ENCODE assay signal across 16 mouse cellular contexts in genomic region chr6:128079576-128080224, GRCm38 (mm10).
DNase-seq lines count a peak whose midpoint lies in the region; ATAC-seq lines count a peak whose summit lies in the region.
"Had no signal": no experiment of that assay in that cellular context is flagged by ENCODE, and none has a peak within 500 bp of the region (broad histone marks: within the 10 kb centered on the region; RNA-seq: fewer than 3 reads in every experiment).

No protein-coding gene starts in this region.

- H3K27ac ChIP-seq in heart, embryonic 15.5 days = peak overlapping the region; percentile 65
- H3K27ac ChIP-seq: hindbrain, embryonic 13.5 days; liver, embryonic 14.5 days had no signal

- H3K4me2 ChIP-seq in heart, embryonic 15.5 days = 0 out of 2 replicates have a peak overlapping the region, but pooled peaks have one; percentile 22
- H3K4me2 ChIP-seq: hindbrain, embryonic 13.5 days had no signal

- H3K4me3 ChIP-seq in heart, embryonic 15.5 days = no peak overlapping the region
- H3K4me3 ChIP-seq: hindbrain, embryonic 13.5 days had no signal

- WGBS in heart, embryonic 15.5 days = 36% methylated on average over 9 of the region's 9 CpGs

- peaks cover 61% of the 10 kb centered on the region for H3K4me1 ChIP-seq in heart, embryonic 15.5 days (replicated peaks)

- no peak for ATAC-seq in cerebellum, adult (ENCODE audit: insufficient number of reproducible peaks, low FRiP score, low TSS enrichment)
- ATAC-seq in heart, embryonic 15.5 days (replicated peaks; ENCODE audit: insufficient number of reproducible peaks, insufficient read depth, low FRiP score, low read depth) = 0 out of 2 replicates have a peak, but pooled peaks have one; percentile 30
- ATAC-seq: Patski had no signal

- no peak overlapping the region for H3K9ac ChIP-seq in heart, embryonic 15.5 days
- H3K9ac ChIP-seq: hindbrain, embryonic 13.5 days; liver, embryonic 14.5 days had no signal

- H3K27me3 ChIP-seq in heart, embryonic 15.5 days = no peaks in the 10 kb centered on the region
- H3K27me3 ChIP-seq: hindbrain, embryonic 13.5 days; Patski had no signal

- H3K9me3 ChIP-seq in heart, embryonic 15.5 days (replicated peaks) = no peaks in the 10 kb centered on the region
- H3K9me3 ChIP-seq: hindbrain, embryonic 13.5 days had no signal

- peak; percentile 38 to 39 for DNase-seq in cerebellum, postnatal 10 days
- DNase-seq in heart, adult 18-20 months = no peak
- DNase-seq in lung, postnatal 14 days = peak; percentile 30
- no peak for DNase-seq in lung, postnatal 25 days (ENCODE audit: low spot score)
- DNase-seq in gastrocnemius, postnatal 36 days = no peak
- no peak for DNase-seq in layer of hippocampus, adult 9-10 months (ENCODE audit: low spot score)
- DNase-seq: gastrocnemius, postnatal 14 days; kidney, adult 11 months; kidney, postnatal 25 days; midbrain, embryonic 14.5 days; thymus, postnatal 14 days had no signal

- no peaks in the 10 kb centered on the region for H3K36me3 ChIP-seq in heart, embryonic 15.5 days
- H3K36me3 ChIP-seq: hindbrain, embryonic 13.5 days had no signal

- intact Hi-C loops in gastrocnemius, postnatal 36 days (cut with DNase I) = no loop called here

Comparison
In these comparisons a context has a peak if more than half of its experiments do, and no peak if none do; other contexts are left out.
1. DNase-seq: peak in cerebellum, postnatal 10 days (2 of 2) and lung, postnatal 14 days (single experiment); none in heart, adult 18-20 months (0 of 2), lung, postnatal 25 days (single experiment), gastrocnemius, postnatal 36 days (0 of 2) and layer of hippocampus, adult 9-10 months (single experiment).